Mouse (Mus musculus) hindbrain, postnatal 0 days (tissue): ENCODE measurements at regions not wholly inside any gene's neighbourhood (a gene's known extent, or its start where the extent isn't known, plus 50 kb on each side); places are given as distances from the start of the nearest gene placed in this dataset.
A peak's percentile ranks its signal among the peaks of the same experiment; 100 is the strongest.
"Not testable (repeated sequence)": the region's sequence is repeated elsewhere in the genome, so short reads cannot be mapped to it uniquely, and the experiment has no call there.

Experiments used
- ATAC-seq: fragments of 200-750 bp; cut with Nextera tagmentation; 2 replicates; pipeline ENCODE4 v1.8.0; 2017; ENCODE audit warnings: mild to moderate bottlenecking, moderate TSS enrichment, moderate library complexity
- DNase-seq: peaks from one replicate; pipeline ENCODE4 v3.0.0-alpha.2; 2015; ENCODE audit warnings: low spot score
- H3K27ac ChIP-seq: fragments of 300-500 bp; sonication (generic); 2 replicates; pipeline ENCODE4 v1.5.1; 2014; ENCODE audit warnings: mild to moderate bottlenecking
- H3K27me3 ChIP-seq: fragments of 300-500 bp; sonication (generic); 2 replicates; pipeline ENCODE4 v1.6.1; 2014; ENCODE audit warnings: low read length, mixed read lengths; ENCODE audit not compliant: insufficient read depth
- H3K36me3 ChIP-seq: fragments of 300-500 bp; sonication (generic); 2 replicates; pipeline ENCODE4 v1.6.1; 2014; ENCODE audit warnings: low read length, mixed read lengths; ENCODE audit not compliant: insufficient read depth
- H3K4me1 ChIP-seq: fragments of 300-500 bp; sonication (generic); 2 replicates; pipeline ENCODE4 v1.6.1; 2014; ENCODE audit warnings: antibody characterized with exemption, low read length, mixed read lengths; ENCODE audit not compliant: insufficient read depth
- H3K4me2 ChIP-seq: fragments of 300-500 bp; sonication (generic); 2 replicates; pipeline ENCODE4 v1.6.1; 2014; ENCODE audit warnings: low read depth, mild to moderate bottlenecking, low read length, moderate library complexity, mixed read lengths
- H3K4me3 ChIP-seq: fragments of 300-500 bp; sonication (generic); 2 replicates; pipeline ENCODE4 v1.5.1; 2014; ENCODE audit warnings: low read length
- H3K9ac ChIP-seq: fragments of 300-500 bp; sonication (generic); replicated peaks from 2 replicates; pipeline ENCODE4 v1.6.1; 2014; ENCODE audit warnings: mild to moderate bottlenecking, low read length, moderate library complexity, mixed read lengths
- H3K9me3 ChIP-seq: fragments of 300-500 bp; sonication (generic); 2 replicates; pipeline ENCODE4 v1.6.1; 2016; ENCODE audit warnings: low read length, mixed read lengths
- CTCF ChIP-seq: IDR thresholded peaks from 2 replicates; pipeline ENCODE4 v1.5.1; 2016; ENCODE audit warnings: antibody characterized with exemption, control low read depth, low read depth
- WGBS: fragments of 180-500 bp; shearing (Covaris S2); extraction: QIAGEN DNeasy Blood & Tissue Kit; methylation state at CpG from one replicate; pipeline ENCODE4 v1.1.7; 2014; 5-methylcytosine and 5-hydroxymethylcytosine counted together

DNA sequence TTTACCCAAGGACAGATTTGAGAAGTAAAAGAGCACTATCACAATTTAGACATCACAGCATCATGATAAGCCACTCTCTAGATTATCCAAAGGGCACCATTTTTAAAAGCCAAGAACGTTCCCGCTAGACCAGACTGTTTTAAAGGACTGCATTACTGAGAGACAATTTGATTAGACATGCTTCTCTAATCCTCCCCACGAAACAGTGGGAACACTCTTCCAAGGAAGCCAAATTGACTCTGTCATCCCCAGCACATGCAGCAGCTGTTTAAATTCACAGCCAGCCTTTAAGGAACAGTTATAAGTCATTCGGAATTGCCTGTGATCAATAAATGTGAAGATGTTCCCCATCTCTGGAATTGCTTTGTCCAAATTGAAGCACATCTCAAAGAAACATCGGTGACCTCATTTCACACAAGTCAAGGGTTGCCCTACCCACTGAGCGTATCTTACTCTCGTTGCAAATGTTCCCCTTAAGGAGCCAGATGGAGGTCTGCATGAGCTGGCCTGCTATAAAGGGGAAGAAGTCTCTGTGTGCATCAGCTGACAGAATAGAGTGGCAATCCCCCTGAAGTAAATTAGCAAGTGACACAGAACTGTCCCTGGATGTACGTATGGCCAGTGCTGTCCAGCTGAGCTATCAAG, 393.2 kb downstream of the Pid1 start:
- H3K4me2 ChIP-seq, result no peak overlapping the region
- no peak overlapping the region for H3K9ac ChIP-seq
- no peak for TF ChIP-seq CTCF
- ATAC-seq (peak; percentile 87), DNase-seq (peak; percentile 60)
- H3K36me3 ChIP-seq, result no peaks in the 10 kb centered on the region
- H3K9me3 ChIP-seq, result no peaks in the 10 kb centered on the region
- 33% methylated on average over 8 of the region's 8 CpGs for WGBS
- no peaks in the 10 kb centered on the region for H3K4me1 ChIP-seq
- H3K4me3 ChIP-seq, result no peak overlapping the region
- H3K27ac ChIP-seq, result no peak overlapping the region
- H3K27me3 ChIP-seq, result no peaks in the 10 kb centered on the region

DNA sequence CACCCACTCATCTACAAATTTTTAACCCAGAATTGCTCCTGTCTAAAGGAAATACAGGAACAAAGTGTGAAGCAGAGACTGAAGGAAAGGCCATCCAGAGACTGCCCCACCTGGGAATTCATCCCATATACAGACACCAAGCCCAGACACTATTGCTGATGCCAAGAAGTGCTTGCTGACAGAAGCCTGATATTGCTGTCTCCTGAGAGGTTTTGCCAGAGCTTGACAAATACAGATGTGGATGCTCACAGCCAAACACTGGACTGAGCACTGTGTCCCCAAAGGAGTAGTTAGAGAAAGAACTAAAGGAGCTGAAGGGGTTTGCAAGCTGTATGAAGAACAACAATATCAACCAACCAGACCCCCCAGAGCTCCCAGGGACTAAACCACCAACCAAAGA, 399.3 kb downstream of the Pid1 start:
- H3K9ac ChIP-seq, H3K9me3 ChIP-seq, H3K4me1 ChIP-seq, H3K27me3 ChIP-seq, H3K4me3 ChIP-seq, H3K36me3 ChIP-seq, DNase-seq, H3K27ac ChIP-seq, H3K4me2 ChIP-seq, ATAC-seq: not testable (repeated sequence)

DNA sequence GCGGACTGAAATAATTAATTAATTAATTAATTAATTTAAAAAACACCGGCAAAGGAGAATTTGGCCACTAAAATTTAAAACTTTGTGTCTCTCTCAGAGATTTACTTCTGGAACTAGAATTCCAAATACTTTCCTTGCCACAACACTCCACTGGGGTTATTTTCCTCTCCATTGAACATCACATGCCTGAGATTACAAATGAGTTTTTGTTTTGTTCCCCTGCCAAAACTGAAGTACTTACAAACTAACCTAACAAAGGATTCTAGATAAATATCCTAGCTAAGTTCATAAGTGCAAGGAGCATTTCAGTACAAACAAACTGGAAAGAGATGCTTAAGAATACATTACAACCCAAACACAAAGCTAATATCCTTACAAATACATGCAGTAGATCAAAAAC, 402.2 kb downstream of the Pid1 start:
- Histone ChIP-seq H3K4me2 (no peak overlapping the region), H3K4me3 (no peak overlapping the region), H3K36me3 (no peaks in the 10 kb centered on the region), H3K4me1 (no peaks in the 10 kb centered on the region), H3K9ac (no peak overlapping the region), H3K9me3 (no peaks in the 10 kb centered on the region), H3K27me3 (no peaks in the 10 kb centered on the region), H3K27ac (no peak overlapping the region)
- no peak for TF ChIP-seq CTCF
- DNase-seq, result no peak
- 76% methylated on average over 2 of the region's 2 CpGs for WGBS
- no peak for ATAC-seq

DNA sequence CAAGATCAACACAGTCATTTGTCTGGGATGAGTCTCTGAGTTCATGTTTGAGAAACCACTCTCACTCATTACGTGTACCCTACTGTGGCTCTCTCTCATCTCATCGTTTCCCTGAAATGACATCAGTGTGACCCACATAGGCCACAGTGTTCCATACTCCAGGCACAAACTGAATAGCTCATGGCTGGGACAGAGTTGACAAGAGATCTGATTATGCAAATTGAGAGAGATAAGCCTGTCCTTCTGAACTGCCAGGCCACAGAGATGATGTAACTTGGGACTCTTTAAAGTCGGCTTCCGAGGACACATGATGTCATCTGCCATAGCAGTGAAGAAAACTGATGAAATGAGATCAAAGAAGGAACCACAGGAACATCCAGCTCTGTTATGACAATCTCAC, 404.2 kb downstream of the Pid1 start:
- Histone ChIP-seq H3K4me2 (no peak overlapping the region), H3K27me3 (no peaks in the 10 kb centered on the region), H3K36me3 (no peaks in the 10 kb centered on the region), H3K9ac (no peak overlapping the region), H3K9me3 (no peaks in the 10 kb centered on the region), H3K27ac (no peak overlapping the region), H3K4me1 (no peaks in the 10 kb centered on the region), H3K4me3 (no peak overlapping the region)
- TF ChIP-seq CTCF, result no peak
- 81% methylated on average over 4 of the region's 4 CpGs for WGBS
- ATAC-seq, result no peak
- DNase-seq, result no peak

DNA sequence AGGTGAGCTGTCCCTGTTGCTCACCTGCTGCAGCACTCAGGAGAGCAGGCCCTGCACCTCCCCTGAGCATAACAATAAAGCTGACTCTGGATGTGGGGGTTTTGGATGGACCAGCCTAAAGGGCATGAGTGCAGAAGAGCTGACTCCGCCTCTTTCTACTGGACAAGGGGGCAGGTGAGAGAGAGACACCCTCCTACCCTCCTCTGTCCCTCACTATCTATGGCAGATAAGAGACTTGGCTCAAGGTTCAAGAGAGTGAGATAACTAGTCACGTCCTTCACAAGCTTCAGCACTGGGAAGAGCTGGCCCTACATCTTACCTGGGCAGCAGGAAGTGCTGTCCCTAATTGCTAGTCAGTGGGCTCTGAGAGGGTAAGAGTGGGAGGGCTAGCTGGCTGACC, 441.1 kb downstream of the Pid1 start:
- 94% methylated on average over 2 of the region's 2 CpGs for WGBS
- no peaks in the 10 kb centered on the region for H3K4me1 ChIP-seq
- DNase-seq (no peak), ATAC-seq (no peak)
- no peak overlapping the region for H3K4me3 ChIP-seq
- H3K27me3 ChIP-seq, result no peaks in the 10 kb centered on the region
- no peak for TF ChIP-seq CTCF
- H3K9me3 ChIP-seq, result no peaks in the 10 kb centered on the region
- no peak overlapping the region for H3K9ac ChIP-seq
- H3K4me2 ChIP-seq, result no peak overlapping the region
- no peak overlapping the region for H3K27ac ChIP-seq
- H3K36me3 ChIP-seq, result no peaks in the 10 kb centered on the region

DNA sequence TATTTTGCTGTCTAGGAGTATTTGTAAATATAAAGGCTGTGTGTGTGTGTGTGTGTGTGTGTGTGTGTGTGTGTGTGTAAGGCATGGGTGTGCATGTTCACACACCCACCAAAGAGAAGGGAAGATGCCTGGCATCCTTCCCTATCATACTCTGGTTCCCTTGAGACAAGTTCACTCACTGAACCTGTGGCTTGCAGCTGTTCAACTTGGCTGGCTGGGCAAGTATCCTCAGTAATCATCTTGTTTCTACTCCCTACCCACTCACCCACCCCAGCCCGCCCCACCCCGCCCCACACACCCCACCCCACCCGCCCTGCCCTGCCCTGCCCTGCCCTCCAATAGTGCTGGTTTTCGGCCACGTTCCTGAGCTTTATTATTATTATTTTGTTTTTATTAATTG, 448.5 kb downstream of the Pid1 start:
- DNase-seq, result no peak
- TF ChIP-seq CTCF, result no peak
- no peaks in the 10 kb centered on the region for H3K36me3 ChIP-seq
- no peak overlapping the region for H3K9ac ChIP-seq
- no peak overlapping the region for H3K4me3 ChIP-seq
- no peak for ATAC-seq
- 76% methylated on average over 5 of the region's 5 CpGs for WGBS
- H3K4me2 ChIP-seq, result no peak overlapping the region
- H3K27me3 ChIP-seq, result no peaks in the 10 kb centered on the region
- no peak overlapping the region for H3K27ac ChIP-seq
- H3K4me1 ChIP-seq, result no peaks in the 10 kb centered on the region
- no peaks in the 10 kb centered on the region for H3K9me3 ChIP-seq

DNA sequence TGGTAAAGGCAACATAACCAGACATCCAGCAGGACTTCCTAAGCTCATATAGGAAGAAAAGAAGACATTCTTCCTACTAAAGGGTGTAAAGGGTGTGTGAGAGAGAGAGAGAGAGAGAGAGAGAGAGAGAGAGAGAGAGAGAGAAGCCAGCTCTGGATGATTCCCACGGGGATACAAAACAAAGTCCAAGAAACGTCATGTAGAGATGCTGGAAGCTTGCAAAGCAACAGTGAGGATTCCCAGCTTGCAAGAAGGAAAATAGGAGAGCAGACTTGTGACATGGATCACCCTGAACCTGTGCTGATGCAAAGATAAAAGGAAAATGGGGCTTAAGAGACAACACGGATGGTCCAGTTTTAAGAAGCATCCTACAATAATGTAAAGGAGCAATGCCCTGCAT, 456.6 kb downstream of the Pid1 start:
- Histone ChIP-seq H3K27me3 (no peaks in the 10 kb centered on the region), H3K4me1 (no peaks in the 10 kb centered on the region), H3K9me3 (no peaks in the 10 kb centered on the region), H3K36me3 (no peaks in the 10 kb centered on the region), H3K4me2 (no peak overlapping the region), H3K4me3 (no peak overlapping the region), H3K27ac (no peak overlapping the region), H3K9ac (no peak overlapping the region)
- TF ChIP-seq CTCF, result no peak
- DNase-seq (no peak), ATAC-seq (no peak)
- 42% methylated on average over 3 of the region's 3 CpGs for whole genome bisulfite sequencing

DNA sequence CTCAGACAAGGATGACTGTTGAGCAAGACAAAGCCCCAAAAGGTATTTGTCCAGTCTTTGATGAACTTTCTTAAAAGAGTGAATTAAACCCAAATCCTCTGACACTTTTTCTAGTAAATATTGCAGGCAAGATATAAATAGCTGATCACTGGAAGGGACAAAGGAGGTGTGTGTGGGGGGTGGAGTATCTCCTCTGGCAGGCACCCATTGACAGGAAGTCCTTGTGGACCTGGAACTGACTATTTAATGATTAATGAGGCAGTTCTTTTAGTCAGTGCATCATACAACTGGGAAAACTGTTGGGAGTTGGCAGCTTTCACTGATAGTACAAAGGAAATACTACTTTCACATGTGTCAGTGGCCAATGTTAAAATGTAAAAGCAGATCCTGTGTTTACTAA, 457.1 kb downstream of the Pid1 start:
- H3K36me3 ChIP-seq, result no peaks in the 10 kb centered on the region
- H3K4me2 ChIP-seq, result no peak overlapping the region
- TF ChIP-seq CTCF, result no peak
- no peak overlapping the region for H3K4me3 ChIP-seq
- H3K4me1 ChIP-seq, result no peaks in the 10 kb centered on the region
- DNase-seq (no peak), ATAC-seq (no peak)
- H3K9me3 ChIP-seq, result no peaks in the 10 kb centered on the region
- no peak overlapping the region for H3K9ac ChIP-seq
- no peak overlapping the region for H3K27ac ChIP-seq
- no peaks in the 10 kb centered on the region for H3K27me3 ChIP-seq
